Mouse (Mus musculus) C2C12 (cell line): ENCODE data around the gene Osbpl2. TPM values are rescaled to one million over a fixed set of nuclear protein-coding genes. Genes with fewer than 3 reads are reported as not detected.
A peak's percentile ranks its signal among the peaks of the same experiment; 100 is the strongest.

Experiments used
- H3K27me3 ChIP-seq: one replicate; pipeline ENCODE4 v1.6.1; 2011; ENCODE audit not compliant: control insufficient read depth, insufficient read depth, insufficient read length
- H3K36me3 ChIP-seq: one replicate; pipeline ENCODE4 v1.6.1; 2011; ENCODE audit not compliant: control insufficient read depth, insufficient read depth
- H3K4me3 ChIP-seq: one replicate; pipeline ENCODE4 v1.5.1; 2011; ENCODE audit warnings: mild to moderate bottlenecking, control low read depth; ENCODE audit not compliant: poor library complexity, insufficient read depth, severe bottlenecking
- H3K79me2 ChIP-seq: one replicate; pipeline ENCODE4 v1.6.1; 2011; ENCODE audit not compliant: control insufficient read depth, insufficient read depth
- H3K79me3 ChIP-seq: one replicate; pipeline ENCODE4 v1.6.1; 2011; ENCODE audit warnings: low read depth, control low read depth
- H3ac ChIP-seq: one replicate; pipeline ENCODE3; 2011; ENCODE audit warnings: low read depth; ENCODE audit not compliant: control insufficient read depth, insufficient read length
- CEBPB ChIP-seq: IDR thresholded peaks from one replicate; pipeline ENCODE4 v1.6.1; 2011; ENCODE audit warnings: low read depth, mild to moderate bottlenecking, control low read depth, moderate library complexity
- CTCF ChIP-seq: IDR thresholded peaks from one replicate; pipeline ENCODE4 v1.5.1; 2011; ENCODE audit not compliant: control insufficient read depth, insufficient read depth, insufficient read length
- FOSL1 ChIP-seq: IDR thresholded peaks from one replicate; pipeline ENCODE4 v1.8.0; 2011; ENCODE audit warnings: mild to moderate bottlenecking, low read length; ENCODE audit not compliant: poor library complexity, insufficient read depth, severe bottlenecking
- MAX ChIP-seq: IDR thresholded peaks from one replicate; pipeline ENCODE4 v1.6.1; 2011; ENCODE audit warnings: mild to moderate bottlenecking, control low read depth
- MYOD1 ChIP-seq: IDR thresholded peaks from one replicate; pipeline ENCODE4 v1.6.1; 2011; ENCODE audit warnings: low read depth; ENCODE audit not compliant: control insufficient read depth, insufficient read length
- MYOG ChIP-seq: IDR thresholded peaks from one replicate; pipeline ENCODE4 v1.6.1; 2011; ENCODE audit not compliant: control insufficient read depth, insufficient read length; ENCODE audit errors: extremely low read depth
- USF1 ChIP-seq: IDR thresholded peaks from one replicate; pipeline ENCODE4 v1.6.1; 2011; ENCODE audit warnings: low read depth, mild to moderate bottlenecking, control low read depth, moderate library complexity
- polyA plus RNA-seq: library from polyadenylated mRNA; unstranded; fragments of >200 nt; fragmentation: generic; extraction: Trizol; gene quantifications from one replicate; pipeline ENCODE4 v1.2.1, GENCODE M21; 2012; ENCODE audit warnings: missing spikeins

Gene Osbpl2
- polyA plus RNA-seq, 1 experiment: 9.2 TPM

DNA sequence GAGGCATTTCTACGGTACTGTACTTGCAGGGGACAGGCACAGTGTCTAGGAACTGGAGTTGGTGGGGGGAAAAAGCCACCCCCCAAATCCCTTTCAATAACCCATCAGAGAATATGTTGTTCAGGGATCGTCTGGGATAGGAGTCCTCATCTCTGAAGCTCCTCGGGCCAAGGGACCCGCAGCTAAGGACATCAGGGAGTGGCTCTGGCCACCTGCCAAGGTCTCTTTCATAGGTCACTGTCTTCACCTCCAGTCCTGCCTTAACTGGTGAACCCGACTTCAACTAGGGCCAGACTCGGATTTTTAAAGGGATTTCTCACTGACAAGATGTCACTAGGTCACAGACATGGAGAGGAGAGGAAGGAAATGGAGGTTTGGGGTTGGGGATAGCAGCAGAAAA lies 10.8 kb upstream of the Osbpl2 start:
- TF ChIP-seq MYOG (no peak), MYOD1 (no peak), CEBPB (no peak), FOSL1 (no peak), MAX (no peak), USF1 (no peak), CTCF (no peak)

DNA sequence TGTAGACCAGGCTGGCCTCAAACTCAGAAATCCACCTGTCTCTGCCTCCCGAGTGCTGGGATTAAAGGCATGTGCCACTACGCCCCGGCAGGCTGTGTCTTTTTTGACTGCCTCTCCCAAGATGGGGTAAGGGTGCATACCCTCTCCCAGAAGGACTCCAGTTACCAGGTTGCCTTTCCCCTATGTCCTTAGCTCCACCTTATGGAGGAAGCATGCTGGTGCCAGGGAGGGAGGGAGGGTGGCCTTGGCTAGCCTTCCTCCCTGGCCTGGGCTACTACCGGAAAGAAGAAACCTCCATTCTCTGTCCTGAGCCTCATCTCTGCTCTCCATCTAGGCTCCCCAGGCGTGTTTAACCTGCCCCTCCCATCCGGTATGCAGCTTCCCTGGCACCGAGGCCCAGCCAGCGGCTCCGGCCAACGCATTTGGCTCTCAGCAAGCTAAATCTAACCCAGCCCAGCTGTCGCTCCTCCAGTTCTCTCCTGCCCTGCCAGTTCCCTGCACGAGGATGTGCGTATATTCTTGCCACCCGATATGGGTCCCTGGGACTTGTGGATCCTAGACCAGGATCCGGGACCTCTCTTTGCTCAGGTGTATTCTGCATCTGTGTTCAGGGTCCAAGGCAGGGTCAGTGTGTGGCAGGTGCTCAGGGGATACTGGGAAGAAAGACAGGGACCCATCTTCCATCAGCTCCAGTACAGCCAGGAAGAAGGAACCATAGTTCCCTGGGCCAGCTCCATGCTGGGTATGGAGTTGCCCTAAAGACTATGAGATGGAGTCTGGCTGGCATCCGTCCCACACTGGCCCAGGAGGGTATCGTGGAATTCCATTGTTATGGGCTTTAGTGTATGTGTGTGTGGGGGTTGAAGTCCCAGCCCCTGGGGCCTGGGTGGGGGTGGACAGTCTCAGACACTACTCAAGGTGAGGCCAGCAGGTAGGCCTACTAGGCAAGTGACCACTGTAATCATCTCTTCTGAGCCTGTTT lies 4.9 kb upstream of the Osbpl2 start:
- H3ac ChIP-seq: peak overlapping the region; percentile 5
- TF ChIP-seq MYOD1 (no peak), CEBPB (no peak), MYOG (no peak), MAX (no peak), USF1 (no peak), CTCF (no peak), FOSL1 (no peak)
- no peak overlapping the region for H3K4me3 ChIP-seq
- no peaks in the 10 kb centered on the region for H3K36me3 ChIP-seq
- no peaks in the 10 kb centered on the region for H3K79me3 ChIP-seq
- peaks cover 9% of the 10 kb centered on the region for H3K27me3 ChIP-seq
- H3K79me2 ChIP-seq: no peaks in the 10 kb centered on the region

More for the DNA sequence above, 10.8 kb upstream of the Osbpl2 start:
- Histone ChIP-seq H3K36me3 (no peaks in the 10 kb centered on the region), H3K27me3 (peaks cover 38% of the 10 kb centered on the region), H3ac (no peak overlapping the region), H3K79me2 (no peaks in the 10 kb centered on the region), H3K79me3 (no peaks in the 10 kb centered on the region), H3K4me3 (no peak overlapping the region)

DNA sequence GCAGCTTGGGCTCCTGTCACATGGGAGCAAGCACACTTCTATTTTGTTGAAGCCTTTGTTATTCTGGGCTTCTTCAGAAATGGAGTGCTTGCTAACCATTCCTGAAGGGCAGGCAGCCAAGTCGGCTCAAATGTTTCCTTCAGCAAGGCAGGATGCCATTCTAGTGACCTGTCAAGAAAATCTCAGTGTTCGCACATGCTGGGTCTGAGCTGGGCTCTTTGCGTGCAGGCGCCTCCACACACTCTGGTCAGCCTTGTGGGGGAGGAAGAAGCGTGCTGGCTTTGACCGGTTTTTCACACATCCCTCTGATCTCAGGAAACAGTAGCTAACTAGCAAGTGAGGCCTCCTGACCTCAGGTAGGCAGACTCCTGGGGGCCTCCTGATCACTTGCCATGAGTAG lies 3.8 kb upstream of the Osbpl2 start:
- Histone ChIP-seq H3K36me3 (no peaks in the 10 kb centered on the region), H3ac (no peak overlapping the region), H3K79me3 (no peaks in the 10 kb centered on the region), H3K27me3 (peaks cover 5% of the 10 kb centered on the region), H3K4me3 (no peak overlapping the region), H3K79me2 (no peaks in the 10 kb centered on the region)
- peak; percentile 36 for TF ChIP-seq MAX
- no peak for TF ChIP-seq MYOD1

DNA sequence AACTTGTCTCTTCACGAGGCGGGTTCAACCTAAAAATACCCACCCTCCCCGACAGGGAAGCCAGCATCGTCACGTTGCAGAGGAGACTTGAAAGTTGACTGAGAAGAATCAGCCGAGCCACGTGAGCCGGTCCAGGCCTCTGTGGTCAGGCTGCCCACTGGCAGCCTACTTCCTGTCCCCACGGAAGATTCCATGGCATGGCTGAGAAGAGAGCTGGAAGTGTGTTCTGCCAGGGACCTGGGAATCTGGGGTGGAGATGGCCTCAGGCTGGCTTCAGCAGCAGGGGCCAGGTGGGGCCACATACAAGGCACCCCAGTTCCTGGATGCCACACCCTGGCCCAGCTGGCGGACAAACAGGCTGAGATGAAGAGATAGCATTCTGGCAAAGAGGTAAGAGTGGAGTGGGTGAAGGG lies 3.0 kb upstream of the Osbpl2 start:
- no peak overlapping the region for H3ac ChIP-seq
- no peaks in the 10 kb centered on the region for H3K36me3 ChIP-seq
- H3K79me2 ChIP-seq: no peaks in the 10 kb centered on the region
- H3K4me3 ChIP-seq: no peak overlapping the region
- TF ChIP-seq USF1 (peak; percentile 8), CTCF (no peak), CEBPB (no peak), MYOG (no peak)
- H3K79me3 ChIP-seq: no peaks in the 10 kb centered on the region
- peaks cover 4% of the 10 kb centered on the region for H3K27me3 ChIP-seq

DNA sequence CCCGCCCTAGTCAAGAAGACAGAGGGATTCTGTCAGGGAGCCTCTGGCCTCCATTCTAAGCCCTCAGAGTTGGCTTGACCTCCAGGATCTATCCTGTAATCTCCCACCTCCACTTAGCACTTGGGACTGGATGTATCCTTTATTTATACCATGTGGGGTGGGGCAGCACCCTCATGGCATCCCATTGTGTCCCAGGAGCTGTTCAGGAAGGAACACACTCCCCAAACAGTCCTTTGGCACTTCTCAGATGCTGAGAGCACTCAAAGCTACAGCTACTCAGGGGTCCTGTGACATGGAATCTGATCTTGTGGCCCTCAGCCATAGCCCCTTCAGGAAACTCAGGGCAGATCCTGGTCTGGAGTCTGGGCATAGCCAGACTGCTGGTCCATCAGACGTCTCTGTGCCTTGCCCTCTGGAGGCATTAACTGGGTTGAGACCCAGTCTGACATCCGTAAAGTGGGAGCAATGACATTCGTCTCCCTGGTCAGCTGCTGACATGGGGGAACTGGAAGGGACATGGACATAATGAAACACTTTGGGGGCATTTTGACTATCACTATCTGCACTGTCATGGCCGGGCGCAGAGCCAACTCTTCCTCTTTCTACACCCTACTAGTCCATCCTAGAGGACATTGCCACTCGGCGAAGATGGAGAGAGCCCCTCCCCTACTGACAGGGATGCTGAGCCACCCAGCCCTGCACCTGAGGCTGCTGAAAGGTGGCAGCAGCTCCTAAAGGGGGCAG lies 2.2 kb upstream of the Osbpl2 start:
- H3K36me3 ChIP-seq: no peaks in the 10 kb centered on the region
- H3K79me3 ChIP-seq: no peaks in the 10 kb centered on the region
- TF ChIP-seq USF1: no peak
- no peak overlapping the region for H3ac ChIP-seq
- H3K27me3 ChIP-seq: no peaks in the 10 kb centered on the region
- no peak overlapping the region for H3K4me3 ChIP-seq
- no peaks in the 10 kb centered on the region for H3K79me2 ChIP-seq
